ENCODE assay signal across 22 mouse cellular contexts in the genomic region with DNA sequence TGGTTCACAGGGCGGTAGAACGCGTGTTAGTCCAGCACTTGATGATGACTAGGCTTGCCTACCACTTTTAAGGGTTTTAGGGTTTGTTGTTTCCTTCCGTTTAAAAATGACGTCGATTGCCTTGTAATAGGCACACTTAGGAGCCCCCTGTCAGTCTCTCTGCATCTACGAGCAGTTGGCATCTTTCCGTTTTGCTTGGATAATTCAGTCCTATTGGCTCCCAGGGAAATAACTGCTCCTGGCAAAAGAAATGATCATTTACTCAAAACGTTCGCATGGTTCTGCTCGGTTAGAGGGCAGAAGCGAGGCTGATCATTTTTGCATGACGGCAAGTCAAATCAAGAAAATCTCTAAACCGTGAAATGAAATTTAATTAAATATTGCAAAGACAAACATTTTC.
DNase-seq lines count a peak whose midpoint lies in the region; ATAC-seq and TF ChIP-seq lines count a peak whose summit lies in the region.
"Had no signal": no experiment of that assay in that cellular context is flagged by ENCODE, and none has a peak within 500 bp of the region (broad histone marks: within the 10 kb centered on the region; RNA-seq: fewer than 3 reads in every experiment).

No protein-coding gene starts in this region.

- H3K27ac ChIP-seq in layer of hippocampus, adult 2 months: no peak overlapping the region
- H3K27ac ChIP-seq: embryonic facial prominence, embryonic 12.5 days; forebrain, embryonic 10.5 days; gastrocnemius, adult 2 months; heart, embryonic 13.5 days; hindbrain, embryonic 12.5 days had no signal

- ATAC-seq in erythroid progenitor cell, adult 5-6 weeks (replicated peaks; ENCODE audit: low FRiP score, poor library complexity, severe bottlenecking): no peak
- ATAC-seq: forebrain, embryonic 14.5 days; inflammation-experienced regulatory T-cells, adult 6 months had no signal

- peak overlapping the region; percentile 8; the same call in 1 of the 2 replicates for H3K4me3 ChIP-seq in layer of hippocampus, adult 2 months
- H3K4me3 ChIP-seq: embryonic facial prominence, embryonic 12.5 days; forebrain, embryonic 10.5 days; gastrocnemius, adult 2 months; heart, embryonic 13.5 days; hindbrain, embryonic 12.5 days had no signal

- TF ChIP-seq CTCF in layer of hippocampus, adult 2 months (conservative IDR thresholded peaks at IDR 0.05): no peak

- intact Hi-C loops in heart, postnatal 36 days (cut with DNase I): no loop called here

- peak; percentile 44 for DNase-seq in heart, adult 11 months
- DNase-seq in heart, postnatal 36 days: no peak
- no peak for DNase-seq in layer of hippocampus, adult 2 months (ENCODE audit: low spot score in 2 of 2)
- no peak for DNase-seq in layer of hippocampus, adult 8-10 months (ENCODE audit: low spot score in 2 of 2)
- DNase-seq in testis, postnatal 10 days (ENCODE audit: low spot score): peak; percentile 20
- DNase-seq in testis, postnatal 14 days (ENCODE audit: low spot score): no peak
- DNase-seq: adrenal gland, adult 2 months; adrenal gland, postnatal 25 days; cerebellum, adult 11 months; cerebellum, adult 8-10 months; cerebellum, postnatal 14 days; embryo, embryonic 11 days; gastrocnemius, adult 2 months; gastrocnemius, postnatal 25 days; heart, postnatal 4 days had no signal

Comparison
In these comparisons a context has a peak if more than half of its experiments do, and no peak if none do; other contexts are left out.
1. DNase-seq: peak in heart, adult 11 months (single experiment) and testis, postnatal 10 days (single experiment); none in heart, postnatal 36 days (0 of 2), layer of hippocampus, adult 2 months (0 of 2), layer of hippocampus, adult 8-10 months (0 of 2) and testis, postnatal 14 days (single experiment).